Mouse (Mus musculus) forebrain, embryonic 14.5 days (tissue): ENCODE data around the gene Arfgef2. TPM values are rescaled to one million over a fixed set of nuclear protein-coding genes. Genes with fewer than 3 reads are reported as not detected.

ENCODE experiments used
- ATAC-seq: fragments of 200-750 bp; cut with Nextera tagmentation; 2 replicates; pipeline ENCODE4 v1.8.0; 2017; ENCODE audit warnings: mild to moderate bottlenecking, moderate library complexity
- DNase-seq: peaks from one replicate; pipeline ENCODE4 v3.0.0-alpha.2; 2015; ENCODE audit warnings: low spot score
- H3K27ac ChIP-seq: fragments of 300-500 bp; sonication (generic); 2 replicates; pipeline ENCODE4 v1.5.1; 2014; ENCODE audit warnings: low read depth, mild to moderate bottlenecking, control low read depth, low read length, moderate library complexity
- H3K27me3 ChIP-seq: fragments of 300-500 bp; sonication (generic); replicated peaks from 2 replicates; pipeline ENCODE4 v1.6.1; 2014; ENCODE audit warnings: low read length, control low read depth, mixed read lengths; ENCODE audit not compliant: control insufficient read depth, insufficient read depth
- H3K36me3 ChIP-seq: fragments of 300-500 bp; sonication (generic); 2 replicates; pipeline ENCODE4 v1.6.1; 2014; ENCODE audit warnings: low read length, control low read depth; ENCODE audit not compliant: control insufficient read depth, insufficient read depth
- H3K4me1 ChIP-seq: fragments of 300-500 bp; sonication (generic); 2 replicates; pipeline ENCODE4 v1.6.1; 2014; ENCODE audit warnings: antibody characterized with exemption, low read length, control low read depth; ENCODE audit not compliant: control insufficient read depth, insufficient read depth
- H3K4me2 ChIP-seq: fragments of 300-500 bp; sonication (generic); 2 replicates; pipeline ENCODE4 v1.6.1; 2014; ENCODE audit warnings: mild to moderate bottlenecking, control low read depth, low read length
- H3K4me3 ChIP-seq: fragments of 300-500 bp; sonication (generic); 2 replicates; pipeline ENCODE4 v1.5.1; 2014; ENCODE audit warnings: low read depth, low read length, control low read depth
- H3K9ac ChIP-seq: fragments of 300-500 bp; sonication (generic); 2 replicates; pipeline ENCODE4 v1.6.1; 2014; ENCODE audit warnings: mild to moderate bottlenecking, low read length, control low read depth, moderate library complexity
- H3K9me3 ChIP-seq: fragments of 300-500 bp; sonication (generic); replicated peaks from 2 replicates; pipeline ENCODE4 v1.6.1; 2016; ENCODE audit warnings: low read length, control low read depth, mixed read lengths; ENCODE audit not compliant: control insufficient read depth
- WGBS: fragments of 180-500 bp; shearing (Covaris S2); extraction: QIAGEN DNeasy Blood & Tissue Kit; methylation state at CpG from one replicate; pipeline ENCODE4 v1.1.7; 2014; 5-methylcytosine and 5-hydroxymethylcytosine counted together
- polyA plus RNA-seq: library from polyadenylated mRNA; unstranded; fragments of >200 nt; fragmentation: Nextera tagmentation; extraction: Ambion mirVana; gene quantifications from 2 replicates; pipeline ENCODE4 v1.2.1, GENCODE M21; 2014

Gene Arfgef2
- polyA plus RNA-seq: 2.6 and 3.4 TPM in 2 replicates

DNA sequence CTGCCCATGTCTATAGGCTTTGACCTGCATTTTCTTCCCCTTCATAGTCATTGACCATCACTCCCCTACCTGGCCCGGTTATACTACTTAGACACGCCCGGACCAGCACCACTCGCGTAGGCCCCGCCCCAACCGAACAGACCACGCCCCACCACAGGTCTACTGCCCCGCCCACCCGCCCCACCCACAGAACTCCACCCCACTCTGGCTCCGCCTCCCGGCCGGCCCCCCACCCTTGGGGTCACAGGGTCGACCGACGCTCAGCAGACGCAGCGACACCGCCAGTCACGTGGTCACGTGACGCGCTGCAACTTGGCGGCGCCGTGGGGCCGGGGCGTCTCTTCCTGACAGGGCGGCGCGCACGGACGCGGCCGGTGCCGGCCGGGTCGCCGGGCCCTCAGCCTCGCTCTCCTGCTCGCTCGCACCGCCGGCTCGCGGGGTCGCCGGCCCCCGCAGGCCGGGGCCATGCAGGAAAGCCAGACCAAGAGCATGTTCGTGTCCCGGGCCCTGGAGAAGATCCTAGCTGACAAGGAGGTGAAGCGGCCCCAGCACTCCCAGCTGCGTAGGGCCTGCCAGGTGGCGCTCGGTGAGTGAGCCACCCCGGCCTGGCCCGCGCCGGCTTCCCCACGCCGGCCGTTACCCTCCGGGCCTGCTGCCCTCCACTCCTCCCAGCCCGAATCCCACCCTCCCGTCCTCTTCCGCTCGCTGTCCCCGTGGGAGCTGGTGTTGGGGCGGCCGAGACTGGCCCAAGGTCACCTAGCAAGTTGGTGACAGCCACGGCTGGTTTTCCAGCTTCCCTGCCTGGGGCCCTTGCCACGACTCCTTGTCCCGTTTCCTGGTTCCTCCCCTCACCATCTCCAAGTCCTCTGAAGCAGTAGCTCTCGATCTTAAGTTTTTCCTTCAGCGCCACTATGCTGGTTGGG, at the start of gene Arfgef2:
Gene Arfgef2, plus strand, starts transcription at position 339 of the 923 bp plus-strand sequence.
- peak within 1 kb of the TSS; percentile 76 for H3K9ac ChIP-seq
- H3K27ac ChIP-seq: peak within 1 kb of the TSS; percentile 27; the same call in 1 of the 2 replicates

DNA sequence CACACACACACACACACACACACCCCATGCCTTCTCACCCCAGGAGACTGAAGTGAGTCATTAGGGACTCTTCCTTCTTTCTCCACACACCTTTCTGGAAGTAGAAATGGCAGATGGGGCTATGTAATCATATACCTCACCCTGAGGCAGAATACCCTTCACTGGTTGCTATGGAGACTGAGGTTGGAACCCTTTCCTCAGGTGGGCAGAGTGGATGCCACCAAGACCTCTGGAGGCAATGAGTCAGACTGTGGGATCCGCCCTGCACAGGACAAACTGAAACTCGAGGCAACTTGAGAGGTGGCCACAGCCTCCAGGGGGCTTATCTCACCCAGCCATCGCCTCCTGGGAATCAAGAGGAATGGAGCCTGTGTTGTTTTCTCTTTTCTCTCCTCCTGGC, 47.4 kb upstream of the Arfgef2 start:
- H3K27ac ChIP-seq: no peak overlapping the region
- no peak for ATAC-seq
- H3K9me3 ChIP-seq: no peaks in the 10 kb centered on the region
- no peak overlapping the region for H3K4me3 ChIP-seq
- H3K9ac ChIP-seq: no peak overlapping the region
- WGBS: 45% methylated on average over 3 of the region's 3 CpGs
- DNase-seq: no peak
- H3K36me3 ChIP-seq: no peaks in the 10 kb centered on the region
- H3K27me3 ChIP-seq: no peaks in the 10 kb centered on the region
- H3K4me2 ChIP-seq: no peak overlapping the region
- H3K4me1 ChIP-seq: no peaks in the 10 kb centered on the region

More for the DNA sequence above, at the start of gene Arfgef2:
- Histone ChIP-seq H3K4me1 (peaks cover 4% of the 10 kb centered on the region; the same call in 1 of the 2 replicates), H3K4me3 (peak within 1 kb of the TSS; percentile 72), H3K4me2 (peak within 1 kb of the TSS; percentile 83), H3K9me3 (no peaks in the 10 kb centered on the region), H3K27me3 (no peaks in the 10 kb centered on the region), H3K36me3 (no peaks in the 10 kb centered on the region)
- DNase-seq (peak; percentile 86), ATAC-seq (peak; percentile 90)
- WGBS: under 1% methylated on average over 68 of the region's 76 CpGs

DNA sequence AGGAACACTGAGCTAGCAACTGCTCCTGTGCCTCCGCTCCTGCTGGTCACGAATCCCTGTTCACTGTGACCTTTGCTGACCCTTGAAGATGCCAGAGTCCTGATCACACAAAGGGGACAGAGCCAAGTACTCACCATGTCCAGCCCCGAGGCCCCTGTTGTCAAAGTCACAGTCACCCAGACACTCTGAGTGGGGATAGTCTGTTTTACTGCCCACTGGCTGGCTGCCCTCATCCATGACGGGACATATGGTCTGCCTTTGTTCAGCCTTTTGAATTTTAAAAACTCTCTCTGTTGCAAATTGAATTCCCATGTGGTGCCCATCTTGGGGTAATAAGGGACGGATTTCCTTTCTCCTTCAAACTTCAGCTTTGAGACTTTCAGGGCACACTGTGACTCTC, 41.3 kb upstream of the Arfgef2 start:
- Histone ChIP-seq H3K9ac (no peak overlapping the region), H3K4me1 (0 out of 2 replicates have a peak, but pooled peaks cover 3% of the 10 kb centered on the region), H3K9me3 (no peaks in the 10 kb centered on the region), H3K36me3 (no peaks in the 10 kb centered on the region), H3K27ac (no peak overlapping the region), H3K4me3 (no peak overlapping the region), H3K27me3 (no peaks in the 10 kb centered on the region), H3K4me2 (no peak overlapping the region)
- 36% methylated on average over 5 of the region's 5 CpGs for WGBS
- peak; percentile 21 for DNase-seq
- no peak for ATAC-seq

DNA sequence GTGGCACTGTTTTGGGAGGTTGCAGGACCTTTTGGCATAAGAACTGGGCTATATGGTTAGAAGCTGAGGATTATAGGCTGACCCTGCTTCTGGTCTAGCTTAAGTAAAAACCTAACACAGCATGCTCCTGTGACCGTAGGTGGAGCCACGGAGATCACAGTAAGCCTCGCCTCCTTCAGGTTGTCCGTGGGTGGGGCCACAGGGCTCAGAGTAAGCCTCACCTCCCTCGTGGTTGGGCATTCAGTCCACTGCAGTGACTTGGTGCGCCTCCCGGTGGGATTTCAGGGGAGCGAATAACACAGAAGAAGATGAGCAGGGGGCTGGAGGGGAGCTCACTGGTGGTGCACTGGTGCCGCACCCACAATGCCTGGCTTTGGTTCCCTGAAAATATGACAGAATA, 37.8 kb upstream of the Arfgef2 start:
- no peak overlapping the region for H3K4me3 ChIP-seq
- 71% methylated on average over 9 of the region's 9 CpGs for WGBS
- no peak overlapping the region for H3K9ac ChIP-seq
- H3K4me2 ChIP-seq: no peak overlapping the region
- DNase-seq (no peak), ATAC-seq (no peak)
- no peak overlapping the region for H3K27ac ChIP-seq
- H3K27me3 ChIP-seq: no peaks in the 10 kb centered on the region
- H3K36me3 ChIP-seq: no peaks in the 10 kb centered on the region
- H3K4me1 ChIP-seq: 0 out of 2 replicates have a peak, but pooled peaks cover 3% of the 10 kb centered on the region
- no peaks in the 10 kb centered on the region for H3K9me3 ChIP-seq

DNA sequence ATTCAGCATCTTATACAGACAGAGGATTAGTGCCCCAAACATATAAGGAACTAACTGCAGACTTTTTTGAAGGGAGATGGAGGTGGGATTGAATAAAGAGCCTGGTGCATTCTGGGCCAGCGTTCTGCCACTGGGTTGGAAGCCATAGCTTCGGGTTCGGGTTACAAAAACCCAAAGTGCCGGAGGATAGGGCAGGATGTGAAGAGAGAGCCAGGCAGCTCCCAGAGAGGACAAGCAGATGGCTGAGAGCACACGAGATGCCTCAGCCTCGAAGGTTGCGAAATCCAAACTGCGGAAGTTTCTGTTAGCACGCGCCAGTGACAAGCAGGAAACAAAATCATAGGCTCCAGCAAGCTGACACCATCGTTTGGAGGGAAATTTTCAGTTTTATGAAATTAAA, 34.0 kb upstream of the Arfgef2 start:
- Histone ChIP-seq H3K9ac (no peak overlapping the region), H3K4me2 (no peak overlapping the region), H3K4me1 (no peaks in the 10 kb centered on the region), H3K36me3 (no peaks in the 10 kb centered on the region), H3K27ac (no peak overlapping the region), H3K4me3 (no peak overlapping the region), H3K27me3 (no peaks in the 10 kb centered on the region), H3K9me3 (no peaks in the 10 kb centered on the region)
- no peak for ATAC-seq
- no peak for DNase-seq
- 76% methylated on average over 11 of the region's 11 CpGs for WGBS

DNA sequence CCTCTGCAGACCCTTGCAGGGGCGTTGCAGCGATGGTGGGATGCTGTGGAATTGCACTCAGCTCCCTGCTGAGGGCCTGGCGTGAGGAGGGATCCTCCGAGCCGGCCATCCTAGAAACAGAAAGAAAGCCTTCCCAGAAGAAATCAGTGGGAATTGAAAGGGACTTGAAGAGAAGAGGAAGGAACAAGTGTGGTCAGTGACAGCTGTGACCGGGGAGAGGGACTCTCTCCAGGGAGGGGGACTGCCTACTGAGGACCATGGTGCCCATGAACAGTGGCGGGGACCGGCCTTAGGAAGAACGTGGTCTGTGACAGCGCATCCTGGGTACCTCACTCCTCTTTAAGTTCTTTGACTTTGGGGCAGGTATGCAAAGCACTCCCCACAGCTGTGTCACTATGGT, 31.8 kb upstream of the Arfgef2 start:
- whole genome bisulfite sequencing: 83% methylated on average over 10 of the region's 10 CpGs
- no peak overlapping the region for H3K4me2 ChIP-seq
- H3K36me3 ChIP-seq: no peaks in the 10 kb centered on the region
- no peak for ATAC-seq
- H3K9me3 ChIP-seq: no peaks in the 10 kb centered on the region
- H3K27me3 ChIP-seq: no peaks in the 10 kb centered on the region
- H3K9ac ChIP-seq: no peak overlapping the region
- no peak overlapping the region for H3K27ac ChIP-seq
- no peak overlapping the region for H3K4me3 ChIP-seq
- no peaks in the 10 kb centered on the region for H3K4me1 ChIP-seq
- DNase-seq: no peak

DNA sequence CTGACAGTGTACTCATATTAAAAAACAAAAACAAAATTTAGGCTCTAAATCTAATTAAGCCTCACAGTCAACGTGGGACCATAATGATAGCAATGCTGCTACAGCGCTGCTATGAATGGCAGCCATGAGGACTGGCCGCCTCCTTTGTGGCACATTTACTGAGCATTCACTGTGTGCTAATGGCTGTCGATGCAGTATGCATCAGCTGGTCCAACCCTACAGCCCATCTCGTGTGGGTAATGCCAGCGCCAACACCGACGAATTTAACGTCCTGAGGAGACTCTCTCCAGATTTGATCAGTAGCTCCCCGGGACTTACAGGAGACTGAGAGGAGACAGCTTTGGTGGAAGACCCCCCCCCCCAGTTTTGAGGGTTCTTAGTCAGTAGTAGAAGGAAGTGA, 31.1 kb upstream of the Arfgef2 start:
- Histone ChIP-seq H3K4me1 (no peaks in the 10 kb centered on the region), H3K9ac (no peak overlapping the region), H3K9me3 (no peaks in the 10 kb centered on the region), H3K27ac (no peak overlapping the region), H3K27me3 (no peaks in the 10 kb centered on the region), H3K4me3 (no peak overlapping the region), H3K4me2 (no peak overlapping the region), H3K36me3 (no peaks in the 10 kb centered on the region)
- no peak for DNase-seq
- 77% methylated on average over 10 of the region's 10 CpGs for WGBS
- ATAC-seq: no peak

DNA sequence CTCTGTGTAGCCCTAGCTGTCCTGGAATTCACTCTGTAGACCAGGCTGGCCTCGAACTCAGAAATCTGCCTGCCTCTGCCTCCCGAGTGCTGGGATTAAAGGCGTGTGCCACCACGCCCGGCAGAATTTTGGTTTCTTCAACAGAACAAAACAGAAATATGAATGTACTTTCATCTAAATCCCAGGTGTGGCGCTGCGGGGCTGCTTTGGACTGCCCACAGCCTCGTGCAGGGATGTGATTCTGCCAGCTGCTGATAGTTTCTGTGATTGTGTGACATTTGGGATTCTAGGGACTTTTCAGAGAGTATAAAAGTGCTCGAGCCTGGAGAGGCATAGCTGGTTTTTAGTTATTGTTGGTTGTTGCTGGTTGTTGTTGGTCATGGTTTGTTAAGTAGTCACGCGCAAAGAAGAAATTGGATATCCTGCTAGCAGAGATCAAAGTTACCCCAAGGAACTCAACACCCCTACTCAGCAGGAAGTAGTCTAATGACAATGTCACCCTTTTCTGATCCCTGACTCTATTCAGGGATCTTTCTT, 30.0 kb upstream of the Arfgef2 start:
- 62% methylated on average over 11 of the region's 11 CpGs for WGBS
- H3K9me3 ChIP-seq: no peaks in the 10 kb centered on the region
- ATAC-seq (no peak), DNase-seq (no peak)
- no peaks in the 10 kb centered on the region for H3K27me3 ChIP-seq
- H3K27ac ChIP-seq: no peak overlapping the region
- no peaks in the 10 kb centered on the region for H3K36me3 ChIP-seq
- no peak overlapping the region for H3K9ac ChIP-seq
- H3K4me1 ChIP-seq: no peaks in the 10 kb centered on the region
- no peak overlapping the region for H3K4me2 ChIP-seq
- no peak overlapping the region for H3K4me3 ChIP-seq

DNA sequence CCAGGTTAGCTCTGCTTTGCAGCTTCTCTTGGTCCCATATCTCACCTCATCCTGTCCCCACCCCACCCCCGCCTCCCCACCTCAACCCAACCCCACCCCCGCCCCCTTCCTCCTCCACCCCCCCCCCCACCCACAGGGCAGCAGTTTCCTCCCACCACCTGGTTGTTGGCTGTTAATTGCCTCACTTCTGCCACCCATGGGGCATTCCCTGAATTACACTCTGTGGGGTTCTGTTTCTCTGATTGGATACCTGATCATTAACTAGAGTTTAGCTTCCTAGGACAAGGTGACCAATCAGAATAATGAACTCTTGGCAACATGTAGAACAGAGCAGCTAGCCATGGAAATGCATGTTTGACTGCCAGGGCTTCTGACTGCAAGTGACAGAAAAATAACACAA, 29.1 kb upstream of the Arfgef2 start:
- no peaks in the 10 kb centered on the region for H3K9me3 ChIP-seq
- H3K9ac ChIP-seq: no peak overlapping the region
- ATAC-seq: no peak
- H3K4me1 ChIP-seq: no peaks in the 10 kb centered on the region
- WGBS: 8% methylated on average over 2 of the region's 2 CpGs
- no peaks in the 10 kb centered on the region for H3K27me3 ChIP-seq
- no peak overlapping the region for H3K4me2 ChIP-seq
- H3K27ac ChIP-seq: no peak overlapping the region
- no peaks in the 10 kb centered on the region for H3K36me3 ChIP-seq
- DNase-seq: no peak
- no peak overlapping the region for H3K4me3 ChIP-seq
